Mouse (Mus musculus) G1E-ER4 (cell line): ENCODE data around the gene Rps11. TPM values are rescaled to one million over a fixed set of nuclear protein-coding genes. Genes with fewer than 3 reads are reported as not detected.

Source experiments
- GATA1 ChIP-seq: IDR thresholded peaks from one replicate; pipeline ENCODE4 v1.8.0; 2012; ENCODE audit warnings: low read length, inconsistent platforms
- polyA plus RNA-seq: library from polyadenylated mRNA; stranded (reverse); fragments of >175 nt; gene quantifications from 2 replicates; pipeline ENCODE4 v1.2.3, GENCODE M21; 2012

Gene Rps11
- polyA plus RNA-seq, 1 experiment: 236 TPM

DNA sequence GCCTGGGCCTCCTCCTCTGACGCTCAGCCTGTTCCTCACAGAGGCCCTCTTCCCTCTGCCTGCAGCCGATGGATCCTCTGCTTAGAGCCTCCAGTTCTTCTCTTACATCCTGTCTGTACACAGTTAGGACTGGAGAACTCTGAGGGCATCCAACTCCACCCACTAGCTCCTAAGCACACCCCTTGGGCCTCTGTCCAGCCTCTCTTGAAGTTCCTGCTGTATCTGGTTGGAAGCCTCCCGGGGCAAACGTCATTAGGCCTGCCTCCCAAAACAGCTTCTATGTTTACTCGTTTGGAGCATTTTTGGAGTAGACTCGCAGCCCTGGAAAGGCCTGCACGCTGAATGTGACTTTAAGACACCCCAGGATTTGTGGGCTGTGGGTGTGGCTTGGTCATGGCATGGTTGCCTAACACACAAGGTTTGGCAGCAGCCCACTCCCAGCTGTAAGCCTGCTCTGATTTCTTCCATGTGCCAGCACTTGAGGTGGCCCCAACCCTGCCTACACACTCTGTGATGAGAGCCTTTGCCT, 20.5 kb downstream of the Rps11 start, which contains the start of gene Fcgrt:
Gene Fcgrt (minus strand): TSS at position 200 of the 529 bp plus-strand sequence.
- no peak for TF ChIP-seq GATA1

DNA sequence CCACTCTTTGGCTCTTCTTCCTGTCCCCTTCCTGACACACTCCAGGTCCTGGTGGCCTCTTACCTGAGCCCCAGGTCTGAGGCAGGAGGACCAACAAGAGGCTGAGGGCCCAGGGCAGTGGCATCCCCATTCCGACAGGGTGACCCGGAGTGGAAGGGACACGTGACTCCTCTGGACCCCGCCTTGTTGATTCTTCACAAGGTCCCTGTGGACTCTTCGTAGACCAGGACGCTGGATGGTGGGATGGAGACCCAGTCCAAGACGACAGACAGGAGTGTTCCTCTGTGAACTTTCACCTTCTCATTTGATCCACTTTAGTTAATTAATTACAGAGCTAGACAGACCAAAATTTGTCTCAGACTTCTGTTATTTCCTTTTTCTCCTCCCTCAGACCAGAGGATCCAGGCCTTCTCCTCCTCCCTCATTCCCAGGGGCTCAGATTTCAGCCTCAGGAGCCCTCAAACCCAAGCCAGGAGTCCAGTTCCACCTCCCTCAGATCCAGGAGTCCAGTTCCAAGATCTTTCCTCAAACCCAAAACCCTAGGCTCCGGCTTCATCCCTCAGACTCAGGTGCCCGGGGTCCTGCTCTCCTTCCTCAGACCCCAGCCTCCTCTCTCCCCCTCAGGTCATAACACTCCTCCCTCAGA, 21.2 kb downstream of the Rps11 start:
- no peak for TF ChIP-seq GATA1

- TF ChIP-seq GATA1: no peak
These were observed 21.8 kb downstream of the Rps11 start for GRCm38 (mm10) chr7:45102441-45102840.

DNA sequence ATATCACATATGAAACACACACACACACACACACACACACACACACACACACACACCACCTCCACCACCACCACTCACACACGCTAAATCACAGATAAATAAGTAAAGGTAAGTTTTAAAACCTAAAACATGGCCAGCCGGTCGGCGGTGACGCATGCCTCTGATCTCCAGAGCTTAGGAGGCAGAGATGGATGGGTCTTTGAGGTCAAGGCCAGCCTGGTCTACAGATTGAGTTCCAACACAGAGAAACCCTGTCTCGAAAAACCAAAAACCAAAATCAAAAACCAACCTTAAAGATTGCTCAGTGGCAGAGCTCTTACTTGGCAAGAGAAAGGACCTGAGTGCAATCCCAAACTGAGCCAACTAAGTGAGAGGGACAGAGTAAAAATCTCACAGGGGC, 24.2 kb downstream of the Rps11 start:
- no peak for TF ChIP-seq GATA1

- TF ChIP-seq GATA1: no peak
These were observed 25.5 kb downstream of the Rps11 start for GRCm38 (mm10) chr7:45098541-45099240.

DNA sequence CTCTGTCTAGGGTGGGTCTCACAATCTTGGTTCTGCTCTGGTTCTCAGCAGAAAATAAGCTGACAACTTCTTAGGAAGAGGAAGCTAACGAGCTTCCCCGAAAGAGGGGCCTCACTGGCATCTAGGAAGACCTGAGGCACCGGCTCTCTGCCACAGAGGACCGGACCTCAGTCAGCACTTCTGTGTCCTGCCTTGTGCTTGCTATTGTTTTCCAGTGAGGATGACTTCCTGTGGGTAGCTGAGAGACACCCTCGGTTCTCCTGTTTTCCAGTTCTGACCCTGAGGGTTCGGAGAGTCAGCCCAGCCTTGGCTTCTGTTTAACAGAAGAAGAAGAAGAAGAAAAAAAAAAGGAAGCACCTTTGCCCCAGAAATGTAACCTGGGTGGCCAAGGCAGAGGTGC, 26.8 kb downstream of the Rps11 start:
- no peak for TF ChIP-seq GATA1

DNA sequence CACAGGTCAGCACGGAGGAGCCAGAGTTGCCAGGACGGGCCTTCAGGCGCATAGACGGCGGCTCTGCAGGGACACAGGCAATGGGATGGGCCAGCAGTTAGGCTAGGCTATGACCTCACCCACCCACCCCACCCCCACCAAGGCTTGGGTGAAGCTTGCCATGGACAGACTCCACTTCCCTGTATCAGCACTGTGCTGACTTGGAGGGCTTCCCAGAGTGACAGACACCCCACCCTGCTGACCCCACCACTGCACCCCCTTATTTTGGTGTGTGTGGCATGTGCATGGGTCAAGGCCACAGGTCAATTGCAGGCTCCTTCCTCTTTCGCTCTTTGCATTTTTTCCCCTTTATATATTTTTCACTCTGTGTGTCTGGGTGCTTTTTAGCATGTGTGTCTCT, 28.9 kb downstream of the Rps11 start:
- TF ChIP-seq GATA1: no peak

DNA sequence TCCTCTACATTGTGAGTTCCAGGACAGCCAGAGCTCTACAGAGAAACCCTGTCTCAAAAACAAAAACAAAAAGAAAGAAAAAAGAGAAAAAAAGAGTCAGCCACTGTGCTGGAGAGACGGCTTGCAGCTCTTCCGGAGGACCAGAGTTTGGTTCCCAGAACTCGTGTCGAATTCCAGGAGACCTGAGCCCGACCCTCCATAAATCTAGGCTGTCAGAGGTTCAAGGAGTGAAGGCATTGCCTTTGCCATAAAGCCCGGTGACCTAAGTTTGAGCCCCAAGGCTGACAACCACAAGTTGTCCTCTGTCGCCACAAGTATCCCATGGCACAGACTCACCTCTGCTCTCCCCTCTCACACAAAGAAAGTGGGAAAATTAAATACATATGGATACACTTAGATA, 30.1 kb downstream of the Rps11 start:
- no peak for TF ChIP-seq GATA1

- no peak for TF ChIP-seq GATA1
These were observed 30.7 kb downstream of the Rps11 start for GRCm38 (mm10) chr7:45093516-45093905.

- TF ChIP-seq GATA1: no peak
These were observed 31.3 kb downstream of the Rps11 start for GRCm38 (mm10) chr7:45092828-45093515.

DNA sequence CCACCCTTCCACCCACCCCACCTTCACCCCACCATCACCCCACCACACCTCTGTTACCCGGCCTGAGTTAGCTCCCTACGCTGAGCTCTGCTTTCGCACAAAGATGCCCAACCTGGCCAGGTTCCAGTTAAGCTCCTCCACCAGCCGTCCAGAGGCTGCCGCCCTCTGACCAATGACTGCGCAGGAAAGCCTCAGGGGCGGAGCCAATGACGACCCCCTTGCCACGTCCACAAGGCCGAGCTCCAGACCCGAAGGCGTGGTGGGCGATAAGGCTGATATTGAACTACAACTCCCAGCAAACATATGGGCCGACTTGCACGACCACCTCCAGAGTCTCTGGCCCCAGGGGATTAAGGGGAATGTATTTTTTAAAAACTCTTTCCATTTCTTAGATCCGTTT, 32.2 kb downstream of the Rps11 start, which contains the start of gene Rcn3:
Gene Rcn3 (minus strand): TSS at position 174 of the 400 bp plus-strand sequence.
- TF ChIP-seq GATA1: no peak

GRCm38 (mm10) chr7:45091001-45091990, 32.9 kb downstream of the Rps11 start:
- no peak for TF ChIP-seq GATA1

- no peak for TF ChIP-seq GATA1
These were observed 33.8 kb downstream of the Rps11 start for GRCm38 (mm10) chr7:45090251-45090977.

GRCm38 (mm10) chr7:45088597-45088996, 35.6 kb downstream of the Rps11 start:
- no peak for TF ChIP-seq GATA1
